Mouse (Mus musculus) frontal cortex, adult 2 months (tissue): ENCODE measurements around the gene Mapt. TPM values are rescaled to one million over a fixed set of nuclear protein-coding genes. Genes with fewer than 3 reads are reported as not detected.
A peak's percentile ranks its signal among the peaks of the same experiment; 100 is the strongest.

Source experiments
- DNase-seq, 2 experiments: peaks; one replicate each; pipeline ENCODE4 v3.0.0; 2022; ENCODE audit warnings: low spot score in 1 of 2; ENCODE audit errors: extremely low spot score in 1 of 2
- polyA plus RNA-seq: library from polyadenylated mRNA; depleted of rRNA; stranded (reverse); fragments of >200 nt; gene quantifications from 2 replicates; pipeline ENCODE4 v1.2.3, GENCODE M21; 2012

Gene Mapt
- polyA plus RNA-seq, 1 experiment: 232 TPM

GRCm38 (mm10) chr11:104270452-104270851 is 39.3 kb downstream of the Mapt start:
- no peak for DNase-seq

DNA sequence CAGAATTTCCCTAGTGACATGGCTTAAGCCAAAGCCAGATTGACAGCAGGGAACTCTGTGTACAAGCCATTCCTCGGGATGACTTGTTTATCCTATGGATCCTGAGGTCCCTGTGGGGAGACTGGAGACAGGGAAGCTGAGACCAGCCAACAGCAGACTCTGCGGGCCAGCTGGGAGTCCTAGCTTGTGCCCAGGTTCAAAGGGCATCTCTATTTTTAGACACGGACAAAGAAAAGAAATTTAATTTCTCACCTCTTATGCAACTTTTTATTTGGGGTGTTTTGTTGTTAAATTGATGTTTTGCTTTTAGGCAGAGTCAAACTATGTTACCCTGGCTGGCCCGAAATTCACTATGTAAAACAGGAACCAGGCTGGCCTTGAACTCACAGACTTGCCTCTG is 39.7 kb downstream of the Mapt start:
- no peak for DNase-seq

DNA sequence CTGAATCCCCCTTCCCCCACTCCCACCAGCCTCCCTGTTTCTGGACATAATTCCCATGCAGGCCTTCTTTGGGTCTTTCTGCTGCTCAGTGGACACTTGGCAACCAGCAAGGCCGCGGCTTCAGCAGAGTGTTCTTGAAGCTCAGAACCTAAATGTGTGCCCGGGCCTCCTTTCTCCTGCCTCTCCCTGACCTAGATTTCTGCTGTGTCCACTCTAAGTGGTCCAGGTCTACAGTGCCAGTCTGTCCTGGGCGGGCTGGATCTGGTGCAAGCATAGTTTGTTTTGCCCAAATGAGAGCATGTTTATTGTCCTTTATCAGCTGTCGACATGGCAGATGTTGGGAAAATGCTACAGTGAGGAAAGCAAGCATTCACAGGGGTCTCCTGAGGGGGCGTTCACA is 40.7 kb downstream of the Mapt start:
- peak in 1 of 2 experiments; percentile 44 for DNase-seq

DNA sequence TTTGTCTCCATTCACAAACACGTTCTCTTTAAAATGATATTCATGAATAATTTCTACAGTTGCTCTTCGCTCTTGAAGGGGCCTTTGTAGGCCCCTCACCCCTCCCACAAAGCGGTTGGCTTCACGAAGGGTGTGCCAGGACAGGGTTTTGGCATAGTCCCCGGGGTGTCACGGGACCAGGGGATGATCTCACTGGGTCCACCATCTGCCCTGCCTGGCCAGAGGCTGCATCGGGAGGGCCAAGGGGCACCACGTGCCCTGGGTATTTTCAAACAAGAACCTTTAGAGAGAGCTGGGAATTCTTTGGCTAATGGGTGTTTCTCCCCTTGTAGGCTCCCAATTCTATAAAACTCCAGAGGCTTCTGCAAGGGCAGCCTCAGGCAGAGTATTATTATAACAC is 41.2 kb downstream of the Mapt start:
- DNase-seq: peak; percentile 74 to 82

GRCm38 (mm10) chr11:104275765-104276164 is 44.6 kb downstream of the Mapt start:
- peak in 1 of 2 experiments; percentile 37 for DNase-seq

DNA sequence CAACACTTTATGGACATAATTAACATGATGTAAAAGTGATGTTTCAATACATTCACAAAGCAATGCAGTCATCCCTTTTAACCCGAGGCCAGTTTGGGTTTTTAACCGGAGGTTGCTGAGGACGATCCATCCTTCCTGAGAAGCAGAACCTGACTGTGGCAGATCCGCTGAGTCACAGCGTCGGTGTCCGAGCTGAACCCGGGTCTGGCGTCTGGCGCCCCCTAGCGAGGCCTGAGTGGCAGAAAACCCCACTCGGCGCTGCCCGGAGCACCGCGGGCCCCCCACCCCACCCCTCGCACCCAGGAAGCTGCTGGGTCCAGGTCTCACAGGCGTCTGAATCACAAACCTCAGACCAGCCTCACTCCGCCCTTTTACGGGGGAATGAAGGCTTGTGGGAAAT is 47.0 kb downstream of the Mapt start:
- peak in 1 of 2 experiments; percentile 81 for DNase-seq

DNA sequence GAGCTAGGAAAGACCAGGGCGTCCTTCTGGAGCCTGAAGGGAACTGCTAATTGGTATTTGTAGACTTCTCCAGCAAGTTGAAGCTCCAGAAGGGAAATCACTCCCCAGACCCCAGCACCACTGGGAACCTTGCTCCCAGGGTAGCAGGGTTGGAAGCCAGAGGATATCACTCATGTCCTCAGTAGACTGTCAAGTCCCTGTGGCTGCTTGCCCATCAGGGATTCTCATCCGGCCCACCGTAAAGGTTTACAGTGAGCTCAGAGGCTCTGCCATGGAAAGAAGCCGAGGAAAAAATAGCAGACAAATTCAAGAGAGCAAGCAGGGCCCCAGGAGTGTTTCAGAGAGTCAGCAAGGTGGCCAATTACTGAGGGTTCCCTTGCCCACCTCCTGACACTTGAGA is 47.9 kb downstream of the Mapt start:
- peak in 1 of 2 experiments; percentile 43 for DNase-seq

DNA sequence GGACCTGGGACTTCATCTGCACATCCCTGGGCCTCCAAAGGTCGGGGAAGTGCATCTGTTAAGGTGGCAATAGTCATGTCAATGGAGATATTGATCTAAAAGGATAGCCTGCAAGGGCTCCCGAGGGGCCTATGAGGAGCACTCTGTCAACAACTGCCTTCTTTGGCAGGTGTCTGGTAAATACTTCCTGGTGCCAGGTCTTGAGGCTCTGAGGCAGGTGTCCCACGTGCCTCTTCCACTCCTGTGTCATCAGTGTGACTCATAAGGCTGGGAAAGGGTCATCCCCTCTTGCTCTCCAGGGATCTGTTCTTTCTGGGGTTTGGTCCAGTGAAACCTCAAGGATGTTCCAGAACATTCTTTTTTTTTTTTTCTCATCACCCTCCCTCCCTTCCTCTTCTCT is 48.3 kb downstream of the Mapt start:
- no peak for DNase-seq

GRCm38 (mm10) chr11:104281501-104281900 is 50.3 kb downstream of the Mapt start:
- no peak for DNase-seq

DNA sequence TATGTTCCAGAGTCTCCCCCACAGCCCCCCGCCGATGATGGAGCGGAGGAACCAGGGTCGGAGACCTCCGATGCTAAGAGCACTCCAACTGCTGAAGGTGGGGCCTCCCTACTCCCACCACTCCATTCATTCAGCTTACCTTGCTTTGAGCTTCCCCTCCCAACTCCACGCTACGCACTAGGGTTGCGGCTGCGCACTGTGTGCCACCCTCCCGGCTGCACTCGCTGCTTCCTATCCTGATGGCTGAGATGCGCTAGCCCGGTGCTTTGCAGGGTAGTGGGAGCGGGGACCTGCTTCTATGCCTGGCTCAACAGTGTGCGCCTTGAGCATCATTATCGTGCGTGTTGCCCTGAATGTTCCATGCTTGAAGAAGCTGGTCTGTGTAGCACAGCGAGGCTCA is 55.9 kb downstream of the Mapt start:
- DNase-seq: no peak

DNA sequence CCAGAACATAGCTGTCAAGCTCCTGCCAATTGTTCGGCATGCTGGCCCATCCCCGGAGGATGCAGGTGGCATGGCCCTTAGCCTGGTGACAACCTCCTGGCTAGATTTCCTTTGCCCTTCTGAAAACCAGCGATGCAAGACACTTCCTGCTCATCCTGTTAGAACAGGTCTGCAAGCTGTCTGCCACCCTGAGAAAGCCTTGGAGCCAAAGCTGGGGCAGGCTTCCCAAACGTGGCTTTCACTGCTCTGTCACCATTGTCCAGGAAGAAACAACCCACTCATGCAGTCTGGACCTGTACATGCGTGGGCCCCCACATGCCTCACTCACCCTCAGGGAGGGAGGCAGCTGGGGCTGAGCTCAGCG is 57.6 kb downstream of the Mapt start:
- peak; percentile 61 to 69 for DNase-seq

- DNase-seq: peak; percentile 41 to 83
Observed at GRCm38 (mm10) chr11:104289199-104290031, 58.2 kb downstream of the Mapt start.

GRCm38 (mm10) chr11:104292443-104293220 is 61.4 kb downstream of the Mapt start:
- no peak for DNase-seq

DNA sequence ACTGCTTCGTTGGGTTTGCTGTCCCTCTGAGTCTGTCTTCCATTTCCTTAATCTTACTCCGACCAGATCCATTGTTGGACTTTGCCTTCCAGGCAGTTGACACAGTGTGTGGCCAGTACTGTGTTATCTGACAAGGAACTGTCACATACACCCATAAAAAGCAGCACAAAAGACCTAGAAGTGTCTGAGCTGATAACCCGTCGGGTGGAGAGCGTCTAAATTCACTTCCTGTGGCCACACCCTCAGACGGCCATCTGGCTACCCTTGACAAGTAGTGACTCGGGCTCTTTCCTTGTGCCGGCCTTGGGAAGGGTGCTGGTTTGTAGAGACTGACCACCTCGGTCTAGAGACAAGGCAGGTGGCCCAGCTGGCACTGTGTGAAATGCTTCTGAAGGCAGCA is 62.1 kb downstream of the Mapt start:
- no peak for DNase-seq

DNA sequence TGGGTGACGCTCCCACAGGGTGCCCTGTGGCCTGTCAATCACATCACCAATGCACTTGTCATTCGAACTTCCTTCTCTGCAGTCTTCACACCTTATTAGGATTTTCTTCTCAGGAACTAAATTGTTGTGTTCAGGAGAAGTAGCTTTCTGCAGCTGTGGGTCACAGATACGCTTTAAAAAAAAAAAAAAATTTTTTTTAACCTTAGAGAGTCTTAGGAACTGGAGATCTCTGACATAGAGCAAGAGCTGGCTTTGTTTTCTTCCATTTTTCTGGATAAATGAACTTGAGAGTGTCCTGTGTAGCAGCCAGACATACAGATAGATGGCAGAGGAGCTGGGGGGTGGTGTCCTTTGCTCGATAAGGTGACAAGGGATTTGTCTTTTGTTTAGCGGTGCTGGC is 64.0 kb downstream of the Mapt start:
- no peak for DNase-seq

GRCm38 (mm10) chr11:104295656-104296055 is 64.5 kb downstream of the Mapt start:
- DNase-seq: no peak

GRCm38 (mm10) chr11:104297671-104298070 is 66.5 kb downstream of the Mapt start:
- no peak for DNase-seq

DNA sequence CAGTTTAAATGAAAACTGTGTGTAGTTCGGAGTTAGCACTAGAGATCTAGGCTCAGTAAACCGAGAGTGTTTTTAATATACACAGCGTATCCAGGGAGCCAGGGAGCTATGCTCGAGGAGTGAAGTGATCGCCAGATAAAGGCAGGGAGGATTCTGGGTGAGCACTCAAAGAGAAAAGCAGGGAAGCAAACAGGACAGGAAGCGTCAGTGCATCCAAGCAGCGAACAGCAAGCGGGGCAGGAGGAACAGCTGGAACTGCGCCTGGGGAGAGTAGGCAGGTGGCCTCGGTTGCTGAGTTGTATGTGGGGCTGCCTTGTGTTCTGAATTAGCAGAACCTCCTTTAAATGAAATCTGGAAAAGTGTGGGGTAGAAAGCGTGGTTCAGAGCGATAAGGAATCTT is 71.4 kb downstream of the Mapt start:
- peak in 1 of 2 experiments; percentile 68 for DNase-seq

- no peak for DNase-seq
Observed at GRCm38 (mm10) chr11:104303088-104303960, 72.1 kb downstream of the Mapt start.

- no peak for DNase-seq
Observed at GRCm38 (mm10) chr11:104305711-104306110, 74.5 kb downstream of the Mapt start.

GRCm38 (mm10) chr11:104306483-104306882 is 75.3 kb downstream of the Mapt start:
- no peak for DNase-seq
